Mouse (Mus musculus) brain, embryonic 18.5 days (tissue): Measurements from ENCODE around the gene Gm44503.
A peak's percentile ranks its signal among the peaks of the same experiment; 100 is the strongest.

ENCODE experiments used
- DNase-seq: peaks from one replicate; pipeline ENCODE4 v3.0.0-alpha.2; 2012; ENCODE audit warnings: low read depth, low spot score

The Gm44503 gene

DNA sequence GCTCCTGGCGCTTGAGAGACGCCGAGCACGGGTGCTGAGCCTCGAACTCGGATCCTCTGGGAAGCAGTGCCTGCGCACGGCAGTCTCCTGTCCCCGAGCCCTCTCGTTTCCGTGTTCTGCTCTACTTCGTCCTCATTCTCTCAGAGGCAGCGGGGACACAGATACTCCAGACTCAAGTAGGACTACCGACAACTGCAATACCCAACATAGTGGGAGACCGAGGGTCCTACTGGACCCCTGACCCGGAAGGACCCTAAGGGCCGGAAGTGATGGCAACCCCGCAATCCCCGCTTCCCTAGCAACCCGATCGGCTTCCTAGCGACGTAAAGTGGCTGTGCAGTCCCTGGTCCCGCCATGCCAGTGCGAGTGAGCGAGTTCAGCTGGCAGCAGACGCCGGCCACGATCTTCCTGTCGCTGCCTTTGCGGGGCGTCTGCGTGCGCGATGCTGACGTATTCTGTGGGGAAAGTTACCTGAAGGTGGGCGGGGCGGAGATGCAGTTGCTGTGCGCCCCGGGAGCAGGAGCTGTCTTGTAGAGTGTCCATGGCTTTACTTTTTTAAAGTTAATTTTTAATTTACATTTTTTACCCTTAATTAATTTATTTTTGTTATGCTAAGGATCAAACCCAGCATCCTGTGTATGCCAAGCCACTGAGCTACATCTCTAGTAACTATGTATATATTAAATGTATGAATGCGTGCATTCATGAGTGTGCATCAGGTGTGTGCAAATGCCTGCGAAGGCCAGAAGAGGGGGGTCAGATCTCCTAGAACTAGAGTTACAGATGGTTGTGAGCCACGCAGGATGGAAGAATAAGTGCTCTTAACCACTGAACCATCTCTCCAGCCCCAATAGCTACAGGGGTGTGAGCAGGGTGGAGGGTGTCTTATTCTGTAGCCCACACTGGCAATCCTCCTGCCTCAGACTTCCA, at the start of gene Gm44503, which contains the start of gene Dyx1c1:
TSS of gene Gm44503 (plus strand) at position 332 of the 930 bp plus-strand sequence.
TSS of gene Dyx1c1 (plus strand) at position 265 of the 930 bp plus-strand sequence.
- DNase-seq, result peak; percentile 72

DNA sequence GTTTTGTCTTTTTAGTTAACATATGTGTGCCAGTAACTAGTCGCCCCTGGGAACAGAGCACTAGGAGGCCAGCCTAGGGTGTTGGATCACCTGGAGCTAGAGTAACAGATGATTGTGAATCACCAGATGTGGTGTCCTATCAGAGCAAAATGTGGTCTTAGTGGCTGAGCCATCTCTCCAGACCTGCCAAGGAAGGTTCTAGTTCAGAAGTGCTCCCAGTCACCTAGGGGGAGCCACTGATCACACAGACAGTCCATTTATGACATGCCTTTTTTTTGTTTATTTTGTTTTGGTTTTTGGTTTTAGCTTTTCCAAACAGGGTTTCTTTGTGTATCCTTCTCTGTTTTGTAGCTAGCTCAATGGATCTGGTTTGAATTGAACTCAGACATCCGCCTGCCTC, 47.3 kb upstream of the Gm44503 start:
- no peak for DNase-seq

DNA sequence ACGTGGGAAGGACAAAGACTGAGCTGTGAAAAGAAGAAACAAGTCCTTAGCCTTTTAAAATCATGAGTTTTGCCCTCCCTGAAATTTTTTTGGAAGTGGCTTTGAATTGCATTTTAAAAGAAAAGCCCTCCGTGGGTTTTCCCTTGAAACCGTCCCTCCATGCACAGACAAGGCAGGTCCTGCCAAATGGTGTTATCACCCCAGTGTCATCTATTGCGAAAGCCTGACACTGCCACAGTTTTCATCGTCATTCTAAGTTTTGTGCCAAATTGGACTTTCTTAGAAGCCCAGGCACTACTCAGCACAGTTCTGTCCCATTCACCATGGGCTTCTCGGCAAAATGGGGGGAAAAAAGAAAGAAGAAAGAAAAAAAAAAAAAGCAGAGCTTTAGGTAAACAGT, 45.1 kb upstream of the Gm44503 start:
- DNase-seq, result no peak

DNA sequence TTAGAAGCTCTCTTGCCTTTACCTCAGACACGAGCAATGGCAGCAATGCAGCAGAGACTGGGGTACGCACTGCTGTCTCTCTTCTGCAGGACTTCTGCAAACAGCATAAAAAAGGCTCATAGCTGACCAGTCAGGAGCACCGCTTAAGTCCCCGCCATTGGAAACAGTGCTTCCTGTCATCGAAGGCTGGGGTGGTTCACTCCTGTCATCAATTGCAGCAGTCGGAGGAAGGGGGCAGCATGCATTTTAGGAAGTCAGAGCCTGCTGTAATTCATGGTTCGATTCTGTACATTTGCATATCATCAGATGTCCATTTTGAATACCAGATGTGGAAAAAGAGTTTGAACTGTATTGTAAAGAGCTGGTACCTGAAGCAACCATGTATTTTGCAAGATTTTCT, 42.9 kb upstream of the Gm44503 start:
- no peak for DNase-seq

DNA sequence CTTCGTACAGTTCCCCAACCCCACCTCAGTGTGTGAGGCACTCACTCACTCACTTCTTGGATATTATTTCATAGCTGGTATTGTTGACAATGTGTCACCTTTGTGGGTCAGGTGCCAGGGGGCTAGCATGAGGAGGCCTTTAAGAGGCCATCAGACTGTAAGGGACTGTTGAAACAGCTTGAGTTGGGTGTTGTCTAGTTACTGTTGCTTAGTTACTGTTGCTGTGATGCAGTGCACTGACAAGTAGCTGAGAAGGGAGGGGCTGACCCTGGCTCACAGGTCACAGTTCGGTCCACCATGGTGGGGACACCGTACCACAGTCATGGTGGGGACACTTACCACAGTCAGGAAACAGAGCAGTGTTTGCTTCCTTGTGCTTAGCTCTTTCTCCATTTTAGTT, 35.6 kb upstream of the Gm44503 start:
- DNase-seq, result no peak

DNA sequence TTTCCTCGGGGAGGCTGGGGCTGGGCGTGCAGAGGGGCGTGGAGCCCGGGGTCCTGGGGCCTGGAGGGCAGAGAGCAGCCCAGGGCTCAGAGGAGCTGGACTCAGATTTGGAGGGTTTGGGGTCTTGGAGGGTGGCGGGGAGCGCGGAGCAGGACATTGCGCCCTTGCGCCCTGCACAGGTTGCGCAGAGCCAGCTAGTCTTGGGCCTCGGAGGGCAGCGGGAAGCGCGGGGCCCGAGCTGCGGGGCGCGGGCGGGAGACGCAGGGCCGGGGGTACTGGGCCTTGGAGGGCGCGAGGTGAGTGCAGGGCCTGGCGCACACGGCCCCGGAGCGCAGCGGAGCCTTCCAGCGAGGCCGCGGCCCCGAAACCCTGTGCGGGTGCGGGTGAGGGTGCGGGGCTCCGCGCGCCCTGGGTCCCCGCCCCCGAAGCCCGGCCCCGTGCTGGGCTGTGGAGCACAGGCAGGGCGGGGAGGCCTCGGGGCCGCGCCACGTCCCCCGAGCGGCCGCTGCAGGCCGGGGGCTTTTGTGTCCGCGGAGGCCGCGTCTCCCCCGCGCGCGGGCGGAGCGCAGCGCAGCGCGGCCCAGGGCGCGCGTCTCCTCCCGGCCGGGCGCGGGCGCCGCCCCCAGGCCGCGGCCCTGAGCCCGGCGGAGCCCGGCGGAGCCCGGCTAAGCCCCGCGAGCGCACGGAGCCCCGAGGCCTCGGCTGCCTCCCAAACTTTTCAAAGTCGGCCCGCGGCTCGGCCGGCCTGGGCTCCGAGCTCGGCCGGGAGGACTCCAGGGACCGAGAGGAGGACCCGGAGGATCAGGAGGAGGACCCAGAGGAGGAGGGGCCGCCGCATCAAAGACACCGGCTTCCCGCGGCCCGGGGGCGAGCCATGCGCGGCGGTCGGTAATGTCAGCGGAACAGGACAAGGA, 33.4 kb upstream of the Gm44503 start, which contains the start of gene Pygo1:
TSS of gene Pygo1 (plus strand) at position 625 of the 914 bp plus-strand sequence.
- DNase-seq, result no peak

DNA sequence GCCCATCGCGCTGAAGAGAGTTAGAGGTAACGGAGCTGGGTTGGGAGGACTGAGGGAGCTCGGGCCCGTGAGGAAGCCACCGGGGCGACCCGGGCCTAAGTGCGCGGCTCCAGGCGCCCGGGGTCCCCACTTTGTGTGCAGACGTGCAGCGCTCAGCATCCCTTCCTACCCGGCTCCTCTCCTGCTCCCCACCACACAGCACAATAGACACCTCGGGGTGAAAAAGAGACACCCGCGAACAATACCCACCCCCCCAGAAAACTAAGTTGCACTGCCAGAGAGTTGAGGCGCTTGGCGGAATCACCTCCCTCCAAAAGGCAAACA, 32.8 kb upstream of the Gm44503 start:
- DNase-seq, result no peak

DNA sequence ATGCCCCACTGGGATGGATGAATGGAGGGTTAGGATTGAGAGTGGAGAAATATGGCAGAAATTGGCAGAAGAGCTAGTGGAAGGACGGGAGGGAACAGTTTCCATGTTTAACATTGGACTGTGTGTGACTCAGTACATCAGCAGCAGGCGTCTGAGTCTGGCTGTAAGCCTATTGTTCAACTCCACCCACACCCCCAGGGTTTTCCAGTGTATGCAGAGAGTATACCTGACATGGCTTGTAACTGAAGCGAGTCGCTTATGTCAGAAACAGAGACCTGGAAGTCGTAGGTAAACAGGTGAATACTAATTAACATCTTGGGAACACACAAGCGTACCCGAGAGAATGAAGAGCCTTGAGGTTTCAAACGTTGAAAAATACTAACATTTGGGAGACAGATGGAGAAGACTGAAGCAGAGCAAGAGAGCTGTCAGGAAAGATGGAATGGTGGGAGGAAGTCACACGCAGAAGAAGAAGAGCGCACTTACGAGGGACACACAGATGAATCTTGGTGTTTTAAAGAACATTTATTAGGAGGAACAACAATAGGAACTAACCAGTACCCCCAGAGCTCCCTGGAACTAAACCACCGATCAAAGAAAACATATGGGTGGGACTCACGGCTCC, 27.4 kb upstream of the Gm44503 start:
- no peak for DNase-seq

DNA sequence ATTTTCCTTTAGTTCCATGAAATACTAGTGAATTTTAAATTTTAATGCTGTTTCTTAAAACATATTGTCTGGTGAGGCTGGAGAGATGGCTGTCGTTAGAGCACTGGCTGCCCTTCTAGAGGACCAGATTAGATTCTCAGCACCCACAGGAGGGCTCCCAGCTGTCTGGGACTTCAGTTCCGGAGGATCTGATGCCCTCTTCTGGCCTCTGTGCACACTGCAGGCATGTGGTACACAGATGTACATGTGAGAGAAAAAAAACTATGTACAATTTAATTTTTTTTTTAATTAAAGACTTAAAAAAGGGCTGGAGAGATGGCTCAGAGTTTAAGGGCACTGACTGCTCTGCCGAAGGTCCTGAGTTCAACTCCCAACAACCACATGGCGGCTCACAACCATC, 23.3 kb upstream of the Gm44503 start:
- no peak for DNase-seq

DNA sequence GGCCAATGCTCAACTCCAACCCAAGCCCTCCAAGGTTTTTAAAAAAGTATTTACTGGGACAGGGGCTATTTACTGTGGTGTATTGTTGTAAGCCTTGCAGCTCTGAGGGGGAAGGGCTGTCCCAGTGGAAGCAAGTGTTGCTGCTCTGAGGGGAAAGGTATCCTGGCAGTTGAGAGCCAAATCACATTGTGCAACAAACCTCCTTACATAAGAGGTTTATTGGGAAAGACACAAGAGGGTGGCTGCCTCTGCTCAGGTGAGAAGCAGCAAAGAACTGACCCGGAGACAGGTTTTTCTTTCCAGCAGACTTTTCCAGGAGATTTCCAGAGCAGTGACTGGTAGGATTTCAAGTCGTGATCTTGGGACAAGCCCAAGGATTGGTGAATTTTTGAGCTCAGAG, 22.4 kb upstream of the Gm44503 start:
- no peak for DNase-seq

DNA sequence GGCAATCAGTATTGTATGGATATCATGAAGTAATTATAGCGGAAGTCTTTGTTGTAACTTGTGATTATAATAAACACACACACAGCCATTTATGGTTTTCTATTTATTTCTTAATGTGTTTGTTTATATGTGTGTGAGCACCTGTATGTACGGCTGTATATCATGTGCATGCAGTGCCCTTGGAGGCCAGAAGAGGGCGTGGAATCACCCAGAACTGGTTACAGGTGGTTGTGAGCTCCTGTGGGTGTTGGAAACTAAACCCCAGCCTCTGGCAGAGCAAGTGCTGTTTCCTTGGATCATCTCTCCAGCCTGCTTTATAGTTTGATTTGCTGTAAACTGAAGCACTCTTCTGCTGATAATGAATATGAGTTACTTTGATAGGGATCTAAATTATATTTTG, 15.2 kb upstream of the Gm44503 start:
- no peak for DNase-seq

DNA sequence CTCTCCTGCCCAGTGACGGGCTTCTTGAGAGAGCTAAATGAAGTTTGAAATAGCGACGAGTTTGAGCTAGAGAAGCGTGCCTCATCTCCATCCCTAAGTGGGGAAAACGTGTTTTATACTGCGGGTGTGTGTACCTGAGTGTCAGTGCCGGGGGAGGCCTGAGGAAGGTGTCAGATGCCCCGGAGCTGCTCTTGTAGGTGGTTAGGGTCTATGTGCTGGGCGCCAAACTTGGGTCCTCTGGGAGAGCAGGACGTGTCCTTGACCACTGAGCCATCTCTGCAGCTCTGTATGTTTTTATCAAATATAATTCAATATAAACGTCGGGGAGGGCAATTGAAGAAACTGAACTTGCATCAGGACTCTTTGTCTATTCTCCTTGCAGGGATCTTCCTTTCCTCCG, 14.4 kb upstream of the Gm44503 start:
- no peak for DNase-seq

DNA sequence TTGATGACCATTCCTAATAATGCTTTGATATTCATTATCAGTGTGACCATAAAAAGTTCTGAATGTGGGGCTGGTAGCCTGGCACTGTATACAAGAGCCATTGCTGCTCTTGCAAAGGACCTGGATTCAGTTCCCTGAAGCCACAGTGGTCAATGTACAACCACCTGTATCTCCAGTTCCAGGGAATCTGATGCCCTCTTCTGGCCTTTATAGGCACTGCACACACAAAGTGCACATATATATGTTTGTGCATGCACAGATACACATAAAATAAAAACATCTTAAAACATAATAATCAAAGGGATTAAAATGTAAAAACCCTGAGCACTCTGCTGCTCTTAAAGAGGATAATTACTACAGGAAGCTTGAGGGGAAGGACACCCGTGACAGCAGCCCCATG, 11.6 kb upstream of the Gm44503 start:
- DNase-seq, result no peak

DNA sequence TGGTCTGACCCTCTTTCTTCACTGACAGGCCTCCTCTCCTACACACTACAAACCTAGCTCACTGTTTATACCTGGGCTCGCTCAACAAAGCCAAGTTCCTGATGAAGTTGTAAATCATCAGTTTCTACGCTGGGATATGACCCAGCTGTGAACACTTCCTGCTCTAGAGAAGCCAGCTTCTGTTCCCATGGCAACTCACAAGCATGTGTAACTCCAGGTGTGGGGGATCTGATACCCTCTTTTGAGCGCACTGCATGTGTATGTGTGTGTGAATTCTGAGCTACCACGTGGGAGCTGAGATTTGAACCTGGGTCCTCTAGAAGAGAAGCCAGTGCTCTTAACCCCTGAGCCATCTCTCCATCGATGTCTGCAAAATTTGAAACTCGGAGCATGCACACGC, 9.1 kb upstream of the Gm44503 start:
- no peak for DNase-seq

DNA sequence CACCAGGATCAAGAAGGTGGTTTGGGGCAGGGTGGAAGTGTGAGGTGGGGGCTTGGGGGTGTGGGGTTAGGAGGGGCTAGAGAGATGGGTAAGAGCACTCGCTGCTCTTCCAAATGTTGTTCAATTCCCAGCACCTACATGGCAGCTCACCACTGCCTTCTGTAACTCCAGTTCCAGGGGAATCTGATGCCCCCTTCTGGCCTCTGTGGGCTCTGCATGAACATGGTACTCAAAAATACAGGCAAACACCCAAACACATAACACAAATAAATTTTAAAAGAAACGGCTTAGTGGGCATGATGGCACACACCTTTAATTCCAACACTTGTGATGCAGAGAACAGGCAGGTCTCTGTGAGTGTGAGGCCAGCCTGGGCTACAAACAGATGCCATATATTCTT, 3.9 kb upstream of the Gm44503 start:
- DNase-seq, result no peak

DNA sequence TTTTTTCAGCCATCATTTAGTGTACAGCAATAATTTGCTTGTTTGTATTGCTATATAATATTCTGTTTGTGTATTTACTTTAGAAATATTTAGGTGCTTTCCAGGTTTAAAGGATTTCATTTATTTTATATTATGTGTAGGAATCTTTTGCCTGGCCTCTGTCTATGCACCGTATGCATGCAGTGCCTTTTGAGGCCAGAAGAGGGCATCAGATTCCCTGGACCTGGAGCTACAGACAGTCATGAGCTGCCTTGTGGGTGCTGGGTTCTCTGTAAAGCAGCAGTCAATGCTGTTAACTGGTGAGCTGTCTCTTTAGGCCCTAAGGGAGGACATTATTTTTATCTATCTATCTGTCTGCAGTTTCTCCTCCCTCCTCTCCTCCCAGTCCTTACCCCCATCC, 3.1 kb upstream of the Gm44503 start:
- DNase-seq, result no peak

DNA sequence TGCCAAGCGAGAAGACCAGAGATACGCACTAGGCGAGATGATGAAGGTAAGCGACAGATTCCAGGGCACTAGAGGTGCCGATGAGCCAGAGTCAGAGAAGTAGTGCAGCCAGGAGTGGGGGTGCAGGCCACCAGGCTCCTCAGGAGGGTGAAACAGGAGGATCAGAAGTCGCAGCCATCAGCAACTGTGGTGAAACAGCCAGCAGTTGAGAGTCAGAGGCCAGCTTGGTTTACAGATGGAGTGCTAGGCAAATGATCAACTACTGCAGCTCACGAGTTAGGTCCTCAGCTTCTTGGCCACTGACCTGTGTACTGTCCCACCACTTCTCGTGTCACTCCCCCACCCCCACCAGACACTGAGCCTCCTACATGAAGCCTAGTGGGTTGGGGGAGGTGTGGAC, 2.7 kb downstream of the Gm44503 start:
- DNase-seq, result no peak

DNA sequence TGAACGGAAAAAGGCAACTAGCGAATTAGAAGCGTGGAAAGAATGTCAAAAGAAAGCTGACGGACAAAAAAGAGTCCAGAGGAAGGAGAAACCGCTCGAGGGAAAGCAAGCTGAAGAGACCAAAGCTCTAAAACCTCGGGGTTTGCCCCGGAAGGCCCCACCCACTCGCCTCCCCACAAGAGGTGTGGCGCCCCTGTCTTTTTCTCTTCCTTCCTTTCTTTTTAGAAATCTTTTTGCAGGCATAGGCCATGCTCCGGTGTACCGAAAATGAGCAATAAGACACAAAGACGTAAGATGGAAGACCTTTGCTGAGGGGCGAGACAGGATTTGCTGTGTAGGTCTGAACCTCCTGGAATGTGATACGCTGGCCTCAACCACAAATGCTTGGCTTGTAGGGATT, 3.3 kb downstream of the Gm44503 start:
- no peak for DNase-seq

DNA sequence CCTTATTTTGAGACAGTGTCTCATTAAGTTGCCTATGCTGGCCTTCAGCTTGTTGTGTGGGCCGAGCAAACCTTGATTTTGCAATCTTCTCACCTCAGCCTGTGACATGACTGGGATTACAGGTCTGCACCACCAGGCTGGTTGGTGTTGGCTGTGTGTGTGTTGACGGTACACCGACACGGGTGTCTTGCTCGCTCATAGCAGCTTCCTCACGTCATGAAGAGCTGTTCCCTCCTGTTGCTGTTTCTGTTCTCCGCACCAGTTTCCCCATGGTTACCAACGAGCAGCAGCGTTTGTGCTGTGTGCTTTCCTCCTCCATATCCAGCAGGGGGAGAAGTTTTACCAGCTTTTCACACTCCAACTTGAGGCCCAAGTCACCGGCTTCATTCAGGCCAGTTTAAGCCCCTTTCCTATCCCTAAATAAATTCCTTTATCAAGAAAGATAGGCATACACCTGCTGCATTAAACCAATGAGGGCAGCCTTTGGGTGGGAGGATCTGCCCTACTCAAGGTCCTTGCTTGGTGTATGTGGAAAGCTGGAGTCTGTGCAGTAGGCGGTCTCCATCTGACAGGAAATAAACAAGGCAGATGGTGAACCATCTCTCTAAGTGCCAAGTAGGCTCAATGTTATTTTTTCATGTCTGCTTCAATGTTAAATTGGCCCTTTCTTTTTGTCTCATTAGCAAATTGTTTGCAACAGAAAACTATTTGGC, 9.9 kb downstream of the Gm44503 start:
- peak; percentile 70 for DNase-seq

DNA sequence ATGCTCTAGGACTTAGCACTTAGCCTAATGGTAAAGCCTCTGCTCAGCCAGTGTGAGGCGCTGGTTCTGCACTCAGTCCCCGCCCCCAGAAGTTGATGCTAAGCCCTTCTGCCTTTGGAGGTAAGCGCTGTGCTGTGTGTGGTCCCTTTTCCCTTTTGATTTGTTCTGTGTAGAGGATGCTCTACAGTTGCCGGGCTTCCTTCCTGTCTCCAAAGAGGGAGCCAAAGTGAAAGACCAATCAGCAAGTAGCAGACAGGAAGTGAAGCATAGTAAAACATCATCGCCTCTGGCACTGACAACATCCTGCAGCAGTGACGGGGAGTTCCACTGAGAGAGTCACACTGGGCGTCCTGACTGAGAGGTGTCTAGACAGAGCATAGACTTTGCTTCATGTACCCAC, 11.2 kb downstream of the Gm44503 start:
- DNase-seq, result no peak

DNA sequence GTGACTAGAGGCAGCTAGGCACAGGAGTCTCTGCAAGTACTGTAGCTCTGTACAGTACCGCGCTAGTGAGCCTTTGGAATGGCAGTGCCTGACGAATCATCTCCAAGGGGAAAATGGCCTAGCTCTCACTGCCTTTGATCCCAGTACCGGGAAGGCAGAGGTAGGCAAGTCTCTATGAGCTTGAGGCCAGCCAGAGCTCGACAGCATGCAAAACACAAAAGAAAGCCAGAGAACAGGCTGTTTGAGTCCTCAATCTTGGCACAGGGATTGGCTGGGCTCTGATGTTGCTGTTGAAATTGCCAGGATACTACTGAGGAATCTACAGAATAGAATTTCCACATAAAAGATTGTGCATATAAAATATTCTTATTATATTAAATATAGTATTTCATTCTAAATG, 13.8 kb downstream of the Gm44503 start:
- DNase-seq, result no peak
